ENCODE assay signal across 27 mouse cellular contexts in the genomic region with DNA sequence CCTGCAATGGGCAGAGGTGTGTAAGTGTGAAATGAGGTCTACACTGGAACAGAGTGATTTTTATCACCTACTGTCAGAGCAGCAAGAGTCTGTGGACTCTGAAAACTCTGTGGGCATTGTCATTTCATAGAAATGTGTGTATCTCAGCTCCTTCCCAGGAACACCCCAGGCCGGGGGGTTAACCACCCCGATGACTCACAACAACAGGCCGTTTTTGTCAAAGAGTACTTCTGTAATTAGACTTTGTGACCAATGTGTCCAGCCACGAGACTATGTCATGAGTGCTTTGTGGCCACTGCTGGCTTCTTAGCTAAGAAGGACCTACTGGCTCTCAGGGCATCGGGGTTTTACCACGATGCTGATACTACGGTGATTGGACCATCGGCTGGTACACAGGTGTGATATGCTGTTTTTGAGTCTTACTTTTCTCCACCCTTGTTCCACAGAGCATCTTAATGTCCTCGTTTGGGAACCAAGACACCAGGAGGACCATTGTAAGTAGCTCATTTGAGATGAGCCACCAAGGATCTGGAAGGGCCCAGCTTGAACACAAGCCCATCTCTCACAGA. TPM values are rescaled to one million over a fixed set of nuclear protein-coding genes. Genes with fewer than 3 reads are reported as not detected.
DNase-seq lines count a peak whose midpoint lies in the region; ATAC-seq lines count a peak whose summit lies in the region.
"Had no signal": no experiment of that assay in that cellular context is flagged by ENCODE, and none has a peak within 500 bp of the region (broad histone marks: within the 10 kb centered on the region; RNA-seq: fewer than 3 reads in every experiment).

No protein-coding gene starts in this region.

- H3K4me1 ChIP-seq in lung, embryonic 15.5 days = peaks cover 11% of the 10 kb centered on the region; the same call in 1 of the 2 replicates
- peaks cover 8% of the 10 kb centered on the region; the same call in 1 of the 2 replicates for H3K4me1 ChIP-seq in heart, embryonic 10.5 days
- no peaks in the 10 kb centered on the region for H3K4me1 ChIP-seq in hindbrain, embryonic 12.5 days
- H3K4me1 ChIP-seq: heart, embryonic 13.5 days; liver, embryonic 15.5 days had no signal

- H3K4me3 ChIP-seq in lung, embryonic 15.5 days = no peak overlapping the region
- no peak overlapping the region for H3K4me3 ChIP-seq in heart, embryonic 10.5 days
- H3K4me3 ChIP-seq in hindbrain, embryonic 12.5 days = no peak overlapping the region
- H3K4me3 ChIP-seq: forebrain, embryonic 12.5 days; gastrocnemius, adult 2 months; heart, embryonic 13.5 days; liver, embryonic 15.5 days had no signal

- no peak overlapping the region for H3K4me2 ChIP-seq in lung, embryonic 15.5 days
- no peak overlapping the region for H3K4me2 ChIP-seq in hindbrain, embryonic 12.5 days (replicated peaks)
- H3K4me2 ChIP-seq: forebrain, embryonic 12.5 days; heart, embryonic 13.5 days; liver, embryonic 15.5 days; midbrain, embryonic 11.5 days had no signal

- no peak overlapping the region for H3K27ac ChIP-seq in lung, embryonic 15.5 days
- H3K27ac ChIP-seq in heart, embryonic 10.5 days = no peak overlapping the region
- H3K27ac ChIP-seq in hindbrain, embryonic 12.5 days = no peak overlapping the region
- H3K27ac ChIP-seq: forebrain, embryonic 12.5 days; gastrocnemius, adult 2 months; heart, embryonic 13.5 days; hindbrain, postnatal 0 days; kidney, postnatal 0 days; liver, embryonic 15.5 days had no signal

- H3K9me3 ChIP-seq in lung, embryonic 15.5 days = no peaks in the 10 kb centered on the region
- no peaks in the 10 kb centered on the region for H3K9me3 ChIP-seq in heart, embryonic 10.5 days
- 0 out of 2 replicates have a peak, but pooled peaks cover 3% of the 10 kb centered on the region for H3K9me3 ChIP-seq in hindbrain, embryonic 12.5 days (replicated peaks)
- H3K9me3 ChIP-seq: liver, embryonic 15.5 days had no signal

- H3K27me3 ChIP-seq in lung, embryonic 15.5 days = no peaks in the 10 kb centered on the region
- no peaks in the 10 kb centered on the region for H3K27me3 ChIP-seq in heart, embryonic 10.5 days (ENCODE audit: insufficient read depth, poor library complexity, severe bottlenecking)
- H3K27me3 ChIP-seq in hindbrain, embryonic 12.5 days = 0 out of 2 replicates have a peak, but pooled peaks cover 3% of the 10 kb centered on the region
- H3K27me3 ChIP-seq: forebrain, embryonic 12.5 days; liver, embryonic 15.5 days had no signal

- H3K36me3 ChIP-seq in lung, embryonic 15.5 days = no peaks in the 10 kb centered on the region
- H3K36me3 ChIP-seq in heart, embryonic 10.5 days = no peaks in the 10 kb centered on the region
- no peaks in the 10 kb centered on the region for H3K36me3 ChIP-seq in hindbrain, embryonic 12.5 days
- H3K36me3 ChIP-seq: forebrain, embryonic 12.5 days; heart, embryonic 13.5 days; liver, embryonic 15.5 days had no signal

- no peak overlapping the region for H3K9ac ChIP-seq in lung, embryonic 15.5 days
- no peak overlapping the region for H3K9ac ChIP-seq in hindbrain, embryonic 12.5 days
- H3K9ac ChIP-seq: forebrain, embryonic 12.5 days; heart, embryonic 13.5 days; liver, embryonic 15.5 days had no signal

- 80% methylated on average over 9 of the region's 9 CpGs for WGBS in lung, embryonic 15.5 days
- WGBS in heart, embryonic 10.5 days = 82% methylated on average over 9 of the region's 9 CpGs
- 89% methylated on average over 9 of the region's 9 CpGs for WGBS in hindbrain, embryonic 12.5 days

- peak; percentile 43 to 56 for DNase-seq in B cell, adult 2 months
- DNase-seq in Muller cell, postnatal 12 days (ENCODE audit: inconsistent ontology term) = peak; percentile 85
- DNase-seq in right cerebral cortex, postnatal 36 days (ENCODE audit: low spot score in 2 of 2) = no peak
- DNase-seq in heart, embryonic 10.5 days (ENCODE audit: low spot score) = no peak
- DNase-seq: adrenal gland, adult 2 months; cerebellum, postnatal 25 days; heart, adult 11 months; heart, postnatal 36 days; kidney, adult 18-20 months; layer of hippocampus, postnatal 36 days; retina, postnatal 1 day; thymus, postnatal 25 days had no signal

- peak; percentile 25; the same call in 1 of the 2 replicates for ATAC-seq in lung, embryonic 15.5 days (ENCODE audit: borderline replicate concordance, extremely low read depth, low FRiP score, low TSS enrichment)
- peak; percentile 10; the same call in 1 of the 2 replicates for ATAC-seq in megakaryocyte progenitor cell, adult 5-6 weeks (replicated peaks; ENCODE audit: poor library complexity)
- ATAC-seq in hindbrain, embryonic 12.5 days (ENCODE audit: low FRiP score) = no peak
- ATAC-seq: hindbrain, postnatal 0 days had no signal

RNA-seq across cellular contexts. Expression of gene 9930022D16Rik, which starts 3.8 kb away (rescaled TPM):
- polyA plus RNA-seq in lung, embryonic 15.5 days (2015; fragmentation: Nextera tagmentation; extraction: Ambion mirVana) = not detected in 2 replicates
- total RNA-seq in megakaryocyte progenitor cell, adult 5-6 weeks (2015) = not detected in 2 replicates
- total RNA-seq in megakaryocyte progenitor cell, adult 5-6 weeks (2017) = not detected in 2 replicates
- polyA plus RNA-seq in heart, embryonic 10.5 days (2016; fragmentation: Nextera tagmentation; extraction: Ambion mirVana) = not detected in 2 replicates
- polyA plus RNA-seq in hindbrain, embryonic 12.5 days (2016; fragmentation: Nextera tagmentation; extraction: Ambion mirVana) = not detected in 2 replicates
- total RNA-seq: adrenal gland, adult 2 months; gastrocnemius, adult 2 months; heart, postnatal 36 days; hindbrain, postnatal 0 days; layer of hippocampus, postnatal 36 days; left cerebral cortex, postnatal 25 days had no signal
- polyA plus RNA-seq: adrenal gland, adult 2 months; embryonic facial prominence, embryonic 11.5 days; forebrain, embryonic 12.5 days; heart, embryonic 13.5 days; hindbrain, postnatal 0 days; limb, embryonic 14.5 days; liver, embryonic 15.5 days; midbrain, embryonic 11.5 days; neural tube, embryonic 11.5 days; testis, adult 2 months had no signal

RNA-seq across cellular contexts. Expression of gene Amz2, which starts 8.2 kb away (rescaled TPM):
- 41.4 and 44.2 TPM in 2 replicates for polyA plus RNA-seq in lung, embryonic 15.5 days (2015; fragmentation: Nextera tagmentation; extraction: Ambion mirVana)
- total RNA-seq in megakaryocyte progenitor cell, adult 5-6 weeks (2015) = 34.0 and 37.6 TPM in 2 replicates
- total RNA-seq in megakaryocyte progenitor cell, adult 5-6 weeks (2017) = 51.8 and 65.5 TPM in 2 replicates
- 35.4 and 37.1 TPM in 2 replicates for polyA plus RNA-seq in heart, embryonic 10.5 days (2016; fragmentation: Nextera tagmentation; extraction: Ambion mirVana)
- 44.1 and 45.7 TPM in 2 replicates for polyA plus RNA-seq in hindbrain, embryonic 12.5 days (2016; fragmentation: Nextera tagmentation; extraction: Ambion mirVana)

RNA-seq across cellular contexts. Expression of gene Gna13, which starts 54.9 kb away (rescaled TPM):
- 25.5 and 27.8 TPM in 2 replicates for polyA plus RNA-seq in lung, embryonic 15.5 days (2015; fragmentation: Nextera tagmentation; extraction: Ambion mirVana)
- total RNA-seq in megakaryocyte progenitor cell, adult 5-6 weeks (2015) = 50.4 and 59.9 TPM in 2 replicates
- 36.3 and 42.8 TPM in 2 replicates for total RNA-seq in megakaryocyte progenitor cell, adult 5-6 weeks (2017)
- 20.5 and 23.4 TPM in 2 replicates for polyA plus RNA-seq in heart, embryonic 10.5 days (2016; fragmentation: Nextera tagmentation; extraction: Ambion mirVana)
- polyA plus RNA-seq in hindbrain, embryonic 12.5 days (2016; fragmentation: Nextera tagmentation; extraction: Ambion mirVana) = 21.9 and 22.9 TPM in 2 replicates

RNA-seq across cellular contexts. Expression of gene Arsg, which starts 55.6 kb away (rescaled TPM):
- polyA plus RNA-seq in lung, embryonic 15.5 days (2015; fragmentation: Nextera tagmentation; extraction: Ambion mirVana) = 4.2 TPM in 2 replicates
- 2.0 and 2.9 TPM in 2 replicates for total RNA-seq in megakaryocyte progenitor cell, adult 5-6 weeks (2015)
- total RNA-seq in megakaryocyte progenitor cell, adult 5-6 weeks (2017) = 1.5 and 1.9 TPM in 2 replicates
- polyA plus RNA-seq in heart, embryonic 10.5 days (2016; fragmentation: Nextera tagmentation; extraction: Ambion mirVana) = 3.3 and 4.6 TPM in 2 replicates
- polyA plus RNA-seq in hindbrain, embryonic 12.5 days (2016; fragmentation: Nextera tagmentation; extraction: Ambion mirVana) = 4.7 and 5.9 TPM in 2 replicates

RNA-seq across cellular contexts. Expression of gene Slc16a6, which starts 55.8 kb away (rescaled TPM):
- 4.4 and 4.6 TPM in 2 replicates for polyA plus RNA-seq in lung, embryonic 15.5 days (2015; fragmentation: Nextera tagmentation; extraction: Ambion mirVana)
- total RNA-seq in megakaryocyte progenitor cell, adult 5-6 weeks (2015) = 40.0 and 41.6 TPM in 2 replicates
- total RNA-seq in megakaryocyte progenitor cell, adult 5-6 weeks (2017) = 12.6 and 21.3 TPM in 2 replicates
- 12.7 and 16.5 TPM in 2 replicates for polyA plus RNA-seq in heart, embryonic 10.5 days (2016; fragmentation: Nextera tagmentation; extraction: Ambion mirVana)
- polyA plus RNA-seq in hindbrain, embryonic 12.5 days (2016; fragmentation: Nextera tagmentation; extraction: Ambion mirVana) = 4.0 and 4.6 TPM in 2 replicates

Comparison
In these comparisons a context has a peak if more than half of its experiments do, and no peak if none do; other contexts are left out.
1. DNase-seq: peak in B cell, adult 2 months (2 of 2) and Muller cell, postnatal 12 days (single experiment); none in right cerebral cortex, postnatal 36 days (0 of 2) and heart, embryonic 10.5 days (single experiment).